Mouse (Mus musculus) G1E-ER4 (cell line): ENCODE measurements around the gene Usp37. TPM values are rescaled to one million over a fixed set of nuclear protein-coding genes. Genes with fewer than 3 reads are reported as not detected.

Experiments used
- GATA1 ChIP-seq: IDR thresholded peaks from one replicate; pipeline ENCODE4 v1.8.0; 2012; ENCODE audit warnings: low read length, inconsistent platforms
- polyA plus RNA-seq: library from polyadenylated mRNA; stranded (reverse); fragments of >175 nt; gene quantifications from 2 replicates; pipeline ENCODE4 v1.2.3, GENCODE M21; 2012

Gene Usp37
- polyA plus RNA-seq, 1 experiment, result 3.4 TPM

DNA sequence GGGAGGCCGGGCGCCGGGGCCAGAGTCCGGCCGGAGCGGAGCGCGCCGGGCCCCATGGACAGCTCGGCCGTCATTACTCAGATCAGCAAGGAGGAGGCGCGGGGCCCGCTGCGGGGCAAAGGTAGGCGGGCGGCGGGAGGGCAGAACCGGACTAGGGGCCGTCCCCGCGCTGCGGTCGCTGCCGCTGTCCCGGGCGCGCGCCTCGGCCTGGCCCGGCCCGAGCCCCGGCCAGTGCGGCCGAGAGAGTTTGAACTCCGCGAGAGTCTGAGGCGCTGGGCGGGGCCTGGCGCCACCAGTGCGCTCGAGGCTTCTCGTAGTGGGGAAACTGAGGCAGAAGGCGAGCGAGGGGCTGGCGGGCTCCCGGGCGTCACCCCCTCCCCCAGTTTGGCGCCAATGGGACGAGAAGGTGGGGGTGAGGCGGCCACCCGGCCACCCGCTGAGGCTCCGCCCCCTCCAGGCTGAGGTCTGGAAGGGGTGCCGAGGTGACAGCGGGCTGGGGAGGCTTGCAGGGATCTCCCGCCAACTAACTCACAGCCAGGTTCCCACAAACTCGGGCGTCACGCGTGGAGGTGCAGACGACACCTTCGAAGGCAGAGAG is 152.1 kb downstream of the Usp37 start:
- TF ChIP-seq GATA1, result no peak

DNA sequence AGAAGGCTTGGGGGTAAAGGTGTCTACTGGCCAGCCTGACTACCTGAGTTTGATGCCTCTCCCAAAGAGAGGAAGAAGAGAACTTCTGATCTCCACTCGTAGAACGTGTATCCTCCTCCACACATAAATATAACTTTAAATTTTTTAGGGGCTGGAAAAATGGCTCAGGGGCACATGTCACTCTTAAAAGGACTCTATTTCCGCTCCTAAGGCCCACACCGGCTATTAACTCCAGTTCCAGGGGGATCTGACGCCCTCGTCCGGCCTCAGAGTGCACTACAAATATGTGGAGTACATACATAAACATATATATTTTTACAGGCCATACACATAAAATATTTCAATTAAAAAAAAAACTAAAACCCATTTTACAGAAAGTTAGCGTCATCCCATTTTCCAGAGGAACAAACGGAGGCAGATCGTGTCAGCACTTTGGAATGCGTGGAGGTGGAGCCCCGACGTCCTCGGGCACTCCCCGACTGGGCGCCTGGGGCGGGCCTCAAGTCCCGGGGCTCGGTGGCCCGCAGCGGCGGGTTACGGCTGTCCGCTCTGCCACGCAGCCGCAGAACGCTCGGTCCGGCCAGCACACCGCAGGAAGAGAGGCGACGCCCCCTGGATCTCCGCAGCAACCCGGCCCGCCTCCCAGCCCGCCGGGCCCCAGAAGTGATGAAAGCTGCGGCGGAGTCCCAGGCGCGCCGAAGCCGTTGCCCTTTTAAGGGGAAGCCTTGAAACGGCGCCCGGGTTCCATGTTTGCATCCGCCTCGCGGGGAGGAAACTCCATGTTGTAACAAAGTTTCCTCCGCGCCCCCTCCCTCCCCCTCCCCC is 152.9 kb downstream of the Usp37 start, which contains the start of gene Ctdsp1:
Ctdsp1 (plus strand) TSS at position 586 of the 825 bp plus-strand sequence.
- TF ChIP-seq GATA1, result no peak

DNA sequence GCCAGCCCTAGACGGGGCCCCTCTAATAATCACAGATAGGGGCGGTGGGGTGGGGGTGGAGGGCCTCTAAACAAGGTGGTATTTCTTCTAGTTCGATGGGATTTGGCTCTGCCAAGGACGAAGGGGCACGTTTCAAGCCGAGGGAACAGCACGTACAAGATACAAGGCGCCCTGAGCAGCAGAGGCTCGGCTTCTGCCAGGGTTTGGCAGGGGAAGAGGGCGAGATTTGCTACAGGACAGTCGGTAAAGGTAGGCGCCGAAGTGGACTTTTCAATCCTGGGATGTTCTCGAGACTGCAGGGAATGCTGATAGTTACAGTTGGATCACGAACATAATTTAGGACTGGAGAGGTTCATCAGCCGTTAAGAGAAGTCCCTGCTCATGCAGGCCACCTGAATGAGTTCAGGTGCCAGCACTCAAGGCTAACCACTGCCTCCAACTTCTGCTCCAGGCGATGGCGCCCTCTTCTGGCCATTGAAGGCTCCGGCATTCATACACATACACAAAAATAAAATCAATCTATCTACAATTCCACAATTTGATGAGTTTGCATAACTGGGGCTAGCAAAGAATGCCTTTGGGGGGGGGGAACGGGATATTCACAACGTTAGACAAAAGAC is 153.7 kb downstream of the Usp37 start:
- no peak for TF ChIP-seq GATA1

DNA sequence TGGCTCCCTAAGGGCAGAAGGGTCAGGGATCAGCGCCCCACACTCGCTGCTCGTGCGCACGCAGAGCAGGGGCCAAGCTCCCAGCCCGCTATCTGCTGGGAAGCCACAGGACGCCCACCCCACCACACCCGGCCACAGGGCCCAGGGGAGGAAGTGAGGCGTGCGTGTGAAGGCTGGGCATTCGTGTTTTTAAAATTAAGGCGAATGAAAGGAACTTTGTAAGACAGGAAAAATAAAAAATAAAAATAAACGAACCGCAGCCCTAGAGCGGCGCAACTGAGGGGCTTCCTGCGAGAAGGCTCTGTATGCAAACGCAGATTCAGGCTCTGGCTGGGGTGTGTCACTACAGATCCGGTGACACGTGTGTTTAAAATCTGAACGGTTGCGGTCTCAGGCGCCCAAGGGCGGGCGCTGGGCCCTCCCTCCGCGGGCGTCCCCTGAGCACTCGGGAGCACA is 154.2 kb downstream of the Usp37 start:
- TF ChIP-seq GATA1, result no peak

DNA sequence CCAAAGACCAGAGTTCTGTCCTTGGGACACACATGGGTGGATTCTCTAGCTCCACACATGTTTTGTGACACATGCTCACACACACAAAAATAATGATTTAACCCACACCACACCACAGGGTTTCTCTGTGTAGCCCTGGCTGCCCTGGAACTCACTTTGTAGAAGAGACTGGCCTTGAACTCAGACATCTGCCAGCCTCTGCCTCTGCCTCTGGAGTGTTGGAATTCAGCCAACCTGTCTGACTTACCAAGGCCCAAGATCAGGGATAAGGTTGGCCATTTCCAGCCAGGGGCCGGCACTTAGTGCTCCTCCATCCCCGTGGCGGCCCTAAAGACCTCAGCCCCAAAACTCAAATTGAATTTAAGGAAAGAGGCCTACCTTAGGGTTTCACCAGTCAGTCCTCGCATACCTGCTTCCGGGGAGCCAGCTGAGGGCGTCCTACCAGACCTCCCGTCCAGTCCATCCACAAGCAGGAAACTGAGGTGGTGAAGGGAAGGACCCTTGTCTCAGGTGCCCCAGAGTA is 155.6 kb downstream of the Usp37 start:
- TF ChIP-seq GATA1, result no peak

DNA sequence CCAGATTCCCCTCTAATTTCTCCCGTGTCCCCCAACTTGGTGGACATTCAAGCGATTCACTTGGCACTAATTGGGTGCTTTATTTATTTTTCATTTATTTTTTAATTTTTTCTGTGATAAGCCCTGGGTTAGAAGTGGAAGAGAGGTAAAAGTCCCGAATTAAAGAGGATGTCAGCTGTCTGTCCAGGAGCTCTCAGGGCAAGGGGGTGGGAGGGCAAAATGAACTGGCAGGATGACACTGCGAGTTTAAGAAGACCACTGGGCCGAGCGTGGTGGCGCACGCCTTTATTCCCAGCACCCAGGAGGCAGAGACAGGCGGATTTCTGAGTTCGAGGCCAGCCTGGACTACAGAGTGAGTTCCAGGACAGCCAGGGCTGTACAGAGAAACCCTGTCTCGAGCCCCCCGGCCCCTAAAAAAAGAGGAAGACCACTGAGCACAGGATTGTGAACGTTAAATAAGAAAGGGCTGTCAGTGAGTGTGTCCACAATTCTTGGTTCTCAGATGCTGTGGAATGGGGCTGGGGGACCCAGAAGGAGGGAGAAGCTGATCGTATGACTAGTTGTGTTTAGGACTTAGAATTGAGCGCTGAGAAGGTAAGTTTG is 156.6 kb downstream of the Usp37 start:
- no peak for TF ChIP-seq GATA1

DNA sequence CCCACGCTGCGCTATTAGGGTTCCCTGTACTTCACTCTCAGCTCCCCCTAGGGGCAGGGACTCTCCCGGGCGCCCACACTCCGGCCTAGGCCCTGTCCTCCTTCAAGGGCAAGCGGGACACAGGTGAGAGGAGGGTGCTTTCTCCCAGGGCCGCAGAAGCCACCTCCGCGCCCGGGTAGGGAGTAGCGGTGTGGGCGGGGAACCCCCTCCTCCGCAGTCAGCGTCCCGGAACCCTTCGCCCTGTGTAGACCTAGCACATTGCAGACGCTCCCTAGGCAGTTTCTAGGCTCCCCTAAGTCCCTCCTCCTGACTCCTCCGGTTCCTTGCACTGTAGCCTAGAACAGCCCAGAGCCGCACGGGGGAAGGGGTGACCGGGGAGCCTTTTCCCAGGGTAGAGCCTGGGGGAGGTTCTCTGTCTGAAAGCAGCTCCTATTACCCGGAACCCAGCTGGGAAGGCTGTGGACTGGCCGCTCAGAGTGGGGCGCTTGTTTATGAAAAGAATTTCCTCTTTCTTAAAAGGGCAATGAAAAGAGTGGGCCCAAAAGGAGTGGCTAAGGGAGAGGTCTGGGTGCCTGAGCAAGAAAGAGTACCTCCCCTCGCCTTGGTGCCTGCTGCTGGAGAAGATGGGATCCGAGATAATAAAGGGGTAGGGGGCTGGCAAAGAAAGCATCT is 157.2 kb downstream of the Usp37 start:
- TF ChIP-seq GATA1, result no peak

DNA sequence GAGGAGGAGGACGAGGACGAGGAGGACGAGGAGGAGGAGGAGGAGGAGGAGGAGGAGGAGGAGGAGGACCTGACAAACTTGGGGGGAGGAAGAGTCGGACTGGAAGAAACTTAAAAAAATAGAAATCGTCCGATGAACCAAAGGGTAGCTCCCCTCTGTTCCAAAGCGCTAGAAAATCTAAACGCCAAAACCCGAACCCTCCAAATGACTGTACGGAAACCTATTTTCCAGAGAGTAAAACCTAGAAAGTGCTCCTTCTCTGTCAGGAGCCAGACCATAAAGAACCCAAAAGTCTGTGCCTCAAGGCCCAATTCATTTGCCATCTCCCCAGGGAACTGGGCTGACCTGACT is 157.7 kb downstream of the Usp37 start:
- no peak for TF ChIP-seq GATA1

DNA sequence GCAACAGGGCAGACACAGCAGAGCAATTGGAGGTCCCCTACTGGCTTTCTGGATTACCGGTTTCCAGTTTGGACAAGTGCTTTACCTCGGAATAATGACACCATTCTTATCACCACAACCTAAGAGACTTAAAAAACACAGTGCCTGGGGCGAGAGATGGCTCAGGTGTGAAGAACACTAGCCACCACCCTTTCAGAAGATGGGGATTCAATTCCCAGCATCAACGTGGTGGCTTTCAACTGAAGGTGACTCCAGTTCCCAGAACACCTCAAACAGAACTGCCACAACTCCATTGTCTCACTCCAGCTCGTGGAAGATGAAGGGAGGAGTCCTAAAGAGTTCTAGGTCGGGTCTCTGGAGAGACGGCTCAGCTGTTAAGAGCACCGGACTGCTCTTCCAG is 158.6 kb downstream of the Usp37 start:
- TF ChIP-seq GATA1, result no peak

Other genes with a start within 250 kb of the Usp37 start
- gene Tmbim1, start 238.7 kb downstream of the Usp37 start, polyA plus RNA-seq, result 180 and 214 TPM in 2 replicates
- not detected in 2 replicates for gene Catip, start 182.2 kb downstream of the Usp37 start, polyA plus RNA-seq
- not detected in 2 replicates for gene Slc11a1, start 169.1 kb downstream of the Usp37 start, polyA plus RNA-seq
- 342 and 395 TPM in 2 replicates for gene Ctdsp1, start 152.8 kb downstream of the Usp37 start, polyA plus RNA-seq
- gene Vil1, start 134.9 kb downstream of the Usp37 start, polyA plus RNA-seq, result 0.11 and 0.22 TPM in 2 replicates
- 34.8 and 35.0 TPM in 2 replicates for gene Cnot9, start 38.2 kb downstream of the Usp37 start, polyA plus RNA-seq
- gene Plcd4, start 1.4 kb downstream of the Usp37 start, polyA plus RNA-seq, result not detected in 2 replicates
- 10.5 and 13.2 TPM in 2 replicates for gene Zfp142, start 44.0 kb upstream of the Usp37 start, polyA plus RNA-seq
- gene Bcs1l, start 44.0 kb upstream of the Usp37 start, polyA plus RNA-seq, result 4.5 and 7.3 TPM in 2 replicates
- gene Rnf25, start 57.1 kb upstream of the Usp37 start, polyA plus RNA-seq, result 24.2 and 27.0 TPM in 2 replicates
- 0.05 and 0.21 TPM in 2 replicates for gene Stk36, start 57.2 kb upstream of the Usp37 start, polyA plus RNA-seq
- 21.4 and 35.0 TPM in 2 replicates for gene Ttll4, start 117.5 kb upstream of the Usp37 start, polyA plus RNA-seq
- not detected in 2 replicates for gene Cyp27a1, start 169.3 kb upstream of the Usp37 start, polyA plus RNA-seq
- gene Prkag3, start 204.9 kb upstream of the Usp37 start, polyA plus RNA-seq, result not detected in 2 replicates
- gene Wnt6, start 227.6 kb upstream of the Usp37 start, polyA plus RNA-seq, result not detected in 2 replicates
- gene Wnt10a, start 247.2 kb upstream of the Usp37 start, polyA plus RNA-seq, result not detected in 2 replicates